Mouse (Mus musculus) liver, adult 2 months (tissue): Measurements from ENCODE around the gene Gm20388.

ENCODE experiments used
- CTCF ChIP-seq: fragments of 200-500 bp; IDR thresholded peaks from 2 replicates; pipeline ENCODE4 v1.5.1; 2011; ENCODE audit warnings: low read depth, low read length, control low read depth
- POLR2A ChIP-seq: fragments of 200-500 bp; IDR thresholded peaks from 2 replicates; pipeline ENCODE4 v1.6.1; 2011; ENCODE audit warnings: low read length, control low read depth; ENCODE audit not compliant: insufficient read depth; ENCODE audit errors: extremely low read depth

- TF ChIP-seq CTCF (no peak), POLR2A (no peak)
These were observed 521.8 kb downstream of the Gm20388 start for GRCm38 (mm10) chr8:120432438-120432837.
